Mouse (Mus musculus) layer of hippocampus, postnatal 10 days (tissue): ENCODE measurements around the gene Zc3h10. TPM values are rescaled to one million over a fixed set of nuclear protein-coding genes. Genes with fewer than 3 reads are reported as not detected.

Experiments used
- DNase-seq, 2 experiments: peaks; one replicate each; pipeline ENCODE4 v3.0.0; 2021; ENCODE audit warnings: low spot score in 2 of 2
- long read RNA-seq: library from polyadenylated mRNA; stranded (forward); transcript quantifications from one replicate; pipeline ENCODE4 v2.0.0, GENCODE M21; 2023
- total RNA-seq, 2 experiments: library from RNA; stranded (reverse); gene quantifications; 2 replicates each; pipeline ENCODE4 v1.2.3; 2021

Zc3h10 gene
- total RNA-seq, result 10 to 100 TPM; 12.2 to 14.0 TPM
- long read RNA-seq, transcript Zc3h10-201 (3 exons, 3,721 nt), result major isoform, 7 of 19 reads
- long read RNA-seq, partial matches to known transcripts, result 0 of 19 reads
- long read RNA-seq, other reads (novel, unspliced or antisense), result 11 of 19 reads

- peak; percentile 90 to 94 for DNase-seq
These were observed at the start of gene Zc3h10 for GRCm38 (mm10) chr10:128547361-128548032. Zc3h10 (minus strand) TSS chr10:128547774.

DNA sequence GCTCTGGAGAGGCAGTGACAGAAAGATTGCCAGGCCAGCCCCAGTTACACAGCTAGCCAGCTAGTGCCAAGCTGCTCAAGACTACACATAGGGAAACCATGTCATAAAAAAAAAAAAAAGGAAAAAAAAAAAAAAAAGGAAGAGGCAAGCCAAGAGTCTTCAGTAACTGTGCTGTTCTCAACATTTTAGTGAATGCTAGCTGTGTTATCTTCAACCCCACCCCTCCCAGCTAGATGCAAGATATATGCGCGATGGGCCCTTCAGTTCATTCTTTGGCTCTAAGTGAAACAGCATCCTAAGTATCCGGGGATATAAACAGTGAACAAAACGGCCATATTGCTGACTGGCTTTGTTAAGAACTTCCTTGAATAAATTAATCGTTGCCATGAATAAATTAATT lies 45.2 kb upstream of the Zc3h10 start:
- DNase-seq, result no peak

DNA sequence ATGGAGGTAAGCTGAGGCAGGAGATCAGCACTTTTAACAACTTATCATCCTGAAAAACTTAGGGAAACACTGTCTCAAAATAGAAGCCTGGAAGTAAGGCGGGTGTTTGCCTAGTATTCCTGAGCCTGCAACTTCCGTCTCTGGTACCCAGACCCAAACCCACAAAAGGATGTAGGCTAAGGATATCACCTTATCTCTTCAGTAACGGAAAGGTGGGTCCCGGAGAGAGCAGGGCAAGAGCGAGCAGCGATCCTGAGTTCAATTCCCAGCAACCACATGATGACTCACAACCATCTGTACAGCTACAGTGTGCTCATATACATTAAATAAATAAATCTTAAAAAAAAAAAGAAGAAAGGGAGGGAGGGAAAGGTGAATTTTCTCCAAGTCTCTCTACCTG lies 43.9 kb upstream of the Zc3h10 start:
- DNase-seq, result no peak

- DNase-seq, result peak; percentile 58 to 68
These were observed 42.7 kb upstream of the Zc3h10 start for GRCm38 (mm10) chr10:128590193-128590690.

DNA sequence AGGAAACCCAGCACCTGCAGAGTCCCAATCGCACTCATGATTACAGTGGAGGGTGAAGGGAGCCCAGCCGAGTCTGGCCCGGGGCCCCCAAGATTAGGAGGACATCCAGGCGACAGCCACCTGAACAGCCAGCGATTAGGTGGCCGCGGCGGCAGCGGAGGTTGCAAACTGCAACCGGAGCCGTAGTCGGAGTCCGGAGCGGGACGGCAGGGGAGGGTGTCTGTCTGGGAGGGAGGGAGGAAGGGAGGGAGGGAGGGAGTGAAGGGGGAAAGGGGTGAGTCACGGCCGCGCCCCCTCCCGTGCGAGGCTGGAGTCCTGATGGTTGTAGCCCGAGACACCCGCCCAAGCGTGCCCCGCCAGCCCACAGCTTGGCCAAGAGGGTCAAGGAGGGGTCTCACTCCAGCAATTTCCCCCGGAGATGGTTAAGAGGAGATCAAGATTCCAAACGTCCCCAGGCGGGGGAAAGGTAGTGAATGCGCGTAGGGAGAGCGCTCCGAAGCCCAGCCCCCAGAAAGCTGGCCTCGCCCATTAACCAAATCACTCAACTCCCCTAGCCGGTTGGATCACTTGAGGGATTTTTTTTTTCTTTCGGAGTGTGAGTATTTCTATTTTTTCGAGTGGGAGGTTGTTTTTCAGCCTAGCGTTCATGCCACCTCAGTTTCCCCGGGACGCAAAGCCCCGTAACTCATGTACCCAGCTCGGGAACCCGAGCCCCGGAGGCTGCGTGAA lies 42.1 kb upstream of the Zc3h10 start, which contains the start of gene Erbb3:
TSS of gene Erbb3 (minus strand) at position 189 of the 729 bp plus-strand sequence.
- DNase-seq, result peak in 1 of 2 experiments; percentile 29

- DNase-seq, result no peak
These were observed 41.3 kb upstream of the Zc3h10 start for GRCm38 (mm10) chr10:128588775-128589463.

- DNase-seq, result no peak
These were observed 40.6 kb upstream of the Zc3h10 start for GRCm38 (mm10) chr10:128588136-128588535.

DNA sequence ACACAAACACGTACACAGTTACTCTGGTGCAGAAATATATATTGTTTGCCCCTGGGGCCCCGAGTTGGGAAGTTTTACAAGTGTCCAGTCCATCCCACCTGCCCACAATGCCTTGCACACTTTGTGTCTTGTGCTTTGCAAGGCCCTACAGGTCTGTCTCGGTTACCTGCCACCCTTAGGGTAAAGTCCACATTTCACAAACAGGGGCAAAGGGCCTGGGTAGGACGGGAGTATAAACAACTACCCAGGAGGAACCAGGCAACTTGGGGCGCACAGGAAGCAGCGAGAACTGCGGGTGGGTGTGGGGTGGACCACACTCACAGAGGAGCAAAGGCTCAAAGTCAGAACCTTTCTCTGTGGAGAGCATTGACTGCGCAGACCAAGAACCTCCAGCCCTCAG lies 40.1 kb upstream of the Zc3h10 start:
- no peak for DNase-seq

DNA sequence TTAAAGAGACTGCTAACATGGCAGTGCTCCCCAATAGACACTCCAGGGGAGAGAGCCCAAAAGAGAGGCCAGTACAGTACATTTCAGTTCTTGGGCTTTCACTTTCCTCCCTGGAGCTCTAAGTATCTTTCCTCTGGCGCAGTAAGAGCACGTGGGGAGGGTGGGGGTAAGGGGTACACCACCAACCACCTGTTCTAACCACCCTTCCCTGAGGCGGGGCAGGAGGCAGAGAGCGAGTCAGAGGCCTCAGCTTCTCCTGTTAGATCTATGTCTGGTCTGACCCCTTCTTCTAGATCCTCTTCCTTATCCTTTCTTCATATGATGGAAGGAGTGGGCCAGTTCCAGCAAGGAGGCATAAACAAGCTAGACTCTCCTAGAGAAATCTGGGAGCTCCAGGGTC lies 39.5 kb upstream of the Zc3h10 start:
- no peak for DNase-seq

GRCm38 (mm10) chr10:128586546-128586945 lies 39.0 kb upstream of the Zc3h10 start:
- no peak for DNase-seq

DNA sequence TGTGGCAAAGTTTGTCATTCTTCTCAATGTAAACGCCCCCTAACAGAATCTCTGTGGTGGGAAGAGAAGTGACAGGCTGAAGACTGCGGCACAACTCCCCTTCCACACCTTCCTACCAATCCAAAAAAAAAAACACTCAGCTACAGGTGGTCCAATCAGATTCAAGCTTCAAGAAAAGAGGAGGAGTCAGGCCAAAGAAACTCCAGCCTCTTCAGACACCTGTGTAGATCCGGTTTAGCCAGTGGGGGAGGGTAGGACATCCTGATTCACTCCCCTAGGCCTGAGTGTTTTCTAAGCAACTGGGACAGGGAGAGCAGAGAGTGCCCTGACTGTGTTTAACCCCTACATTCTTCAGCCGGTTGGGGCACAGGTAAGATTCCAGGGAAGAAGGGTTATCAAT lies 36.8 kb upstream of the Zc3h10 start:
- DNase-seq, result no peak

- no peak for DNase-seq
These were observed 36.1 kb upstream of the Zc3h10 start for GRCm38 (mm10) chr10:128583644-128584043.

GRCm38 (mm10) chr10:128579731-128580130 lies 32.2 kb upstream of the Zc3h10 start:
- DNase-seq, result no peak

DNA sequence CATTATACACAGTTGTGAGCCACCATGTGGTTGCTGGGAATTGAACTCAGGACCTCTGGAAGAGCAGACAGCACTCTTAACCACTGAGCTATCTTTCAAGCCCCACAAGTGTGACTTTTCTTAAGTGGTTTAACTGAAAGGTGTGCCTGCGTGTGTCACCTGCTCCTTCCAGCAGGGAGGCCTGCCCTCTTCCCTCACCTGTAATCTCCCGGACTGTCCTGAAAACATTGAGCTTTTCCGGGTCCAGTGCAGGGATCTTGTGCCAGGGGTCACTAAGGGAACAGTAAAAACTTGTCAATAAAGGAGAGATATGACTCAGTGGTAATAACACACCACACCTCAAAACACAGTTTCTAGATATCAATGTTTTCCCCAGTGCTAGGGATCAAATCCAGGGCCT lies 31.7 kb upstream of the Zc3h10 start:
- DNase-seq, result no peak

DNA sequence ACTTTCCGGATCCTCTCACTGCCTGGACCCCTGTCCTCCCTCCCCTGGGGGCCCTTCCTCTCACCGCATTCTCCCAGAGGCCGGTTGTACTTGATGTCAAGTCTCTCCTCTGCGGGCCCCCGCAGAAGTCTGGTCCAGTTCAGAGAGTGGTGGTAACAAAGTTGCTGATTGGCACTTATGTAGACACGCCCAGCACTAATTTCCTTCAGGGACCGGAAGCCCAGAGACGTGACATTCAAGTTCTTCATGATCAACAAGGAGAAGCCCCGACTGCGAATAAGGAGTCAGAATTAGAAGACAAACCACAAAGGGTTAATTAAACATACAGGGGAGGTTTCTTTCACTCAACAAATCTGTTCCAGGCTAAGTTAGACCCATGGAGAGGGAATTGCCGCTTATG lies 30.8 kb upstream of the Zc3h10 start:
- no peak for DNase-seq

- no peak for DNase-seq
These were observed 27.5 kb upstream of the Zc3h10 start for GRCm38 (mm10) chr10:128575063-128575462.

- DNase-seq, result peak; percentile 98
These were observed 18.4 kb upstream of the Zc3h10 start, which contains the start of gene Pa2g4 for GRCm38 (mm10) chr10:128565788-128566531. Pa2g4 (minus strand) TSS chr10:128565987.

GRCm38 (mm10) chr10:128565206-128565787 lies 17.7 kb upstream of the Zc3h10 start:
- DNase-seq, result no peak

DNA sequence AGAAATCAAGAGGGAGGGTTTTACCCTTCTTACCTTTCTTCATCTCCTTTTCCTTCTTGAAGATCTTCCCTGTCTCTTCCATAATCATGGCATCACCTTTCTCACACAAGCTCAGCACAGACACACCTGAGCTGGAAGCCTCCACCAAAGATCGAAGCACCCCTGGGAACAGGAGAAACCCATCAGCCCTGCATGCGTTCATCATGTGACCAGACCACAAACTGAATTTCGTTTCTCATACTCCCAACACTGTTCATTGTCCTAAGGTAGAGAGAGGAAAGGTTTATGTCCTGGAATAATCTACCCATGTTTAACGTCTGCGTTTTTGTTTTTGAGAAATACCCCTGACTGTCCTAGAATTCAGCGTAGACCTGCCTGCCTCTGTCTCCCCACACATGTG lies 16.0 kb upstream of the Zc3h10 start:
- no peak for DNase-seq

DNA sequence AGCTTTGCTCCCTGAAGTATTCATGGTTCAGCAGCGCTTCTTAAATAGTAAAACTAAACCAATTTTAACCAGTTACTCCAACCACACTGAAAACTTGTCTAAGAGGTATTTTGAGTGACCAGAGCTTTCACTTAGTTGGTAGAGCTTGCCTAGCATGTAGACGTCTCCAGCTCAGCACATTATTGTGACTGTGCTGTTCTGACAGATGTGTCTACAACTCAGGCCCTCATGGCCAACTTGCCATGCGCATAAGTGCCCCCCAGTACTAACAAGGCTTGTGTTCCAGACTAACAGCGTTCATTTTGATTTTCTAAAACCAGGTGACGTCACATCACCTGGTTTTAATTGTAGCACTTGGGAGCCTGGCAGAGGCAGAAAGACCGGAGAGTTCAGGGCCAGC lies 9.4 kb upstream of the Zc3h10 start:
- DNase-seq, result no peak
